Mouse (Mus musculus): Measurements from ENCODE around the gene Scarb1.

DNA sequence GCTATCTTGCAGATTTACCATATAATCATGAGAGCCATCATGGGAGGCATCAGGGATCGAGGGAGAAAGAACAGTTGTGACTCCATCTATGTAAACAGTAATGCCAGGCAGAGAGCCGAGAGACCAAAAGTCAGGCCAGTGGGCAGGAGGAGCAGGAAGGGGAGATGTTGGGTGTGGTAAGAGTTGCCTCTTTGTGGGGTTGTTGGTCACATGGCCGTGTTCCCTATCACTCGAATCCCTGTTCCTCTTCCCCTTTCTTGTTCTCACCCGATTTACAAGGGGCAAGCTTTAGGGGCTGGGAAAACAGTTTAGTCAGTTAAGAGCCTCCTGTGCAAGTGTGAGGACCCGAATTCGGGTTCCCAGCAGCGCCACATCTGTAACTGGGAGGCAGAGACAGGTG, 49.0 kb downstream of the Scarb1 start:
- TF ChIP-seq POLR2A (IDR thresholded peaks at IDR 0.05; ENCODE audit: insufficient read depth, low read length) (no peak), CTCF (IDR thresholded peaks at IDR 0.05; ENCODE audit: low read depth, low read length) (no peak)
